Mouse (Mus musculus) neural tube, embryonic 12.5 days (tissue): Measurements from ENCODE around the gene Emp2. TPM values are rescaled to one million over a fixed set of nuclear protein-coding genes. Genes with fewer than 3 reads are reported as not detected.

ENCODE experiments used
- ATAC-seq: fragments of 200-750 bp; cut with Nextera tagmentation; 2 replicates; pipeline ENCODE4 v1.8.0; 2017; ENCODE audit warnings: low read depth, mild to moderate bottlenecking, moderate TSS enrichment, moderate library complexity; ENCODE audit not compliant: low FRiP score
- H3K27ac ChIP-seq: fragments of 300-500 bp; sonication (generic); 2 replicates; pipeline ENCODE4 v1.5.1; 2016
- H3K27me3 ChIP-seq: fragments of 300-500 bp; sonication (generic); replicated peaks from 2 replicates; pipeline ENCODE4 v1.6.1; 2016; ENCODE audit warnings: mild to moderate bottlenecking
- H3K36me3 ChIP-seq: fragments of 300-500 bp; sonication (generic); 2 replicates; pipeline ENCODE4 v1.6.1; 2016; ENCODE audit warnings: mild to moderate bottlenecking
- H3K4me1 ChIP-seq: fragments of 300-500 bp; sonication (generic); 2 replicates; pipeline ENCODE4 v1.6.1; 2016
- H3K4me2 ChIP-seq: fragments of 300-500 bp; sonication (generic); replicated peaks from 2 replicates; pipeline ENCODE4 v1.6.1; 2016; ENCODE audit warnings: mild to moderate bottlenecking
- H3K4me3 ChIP-seq: fragments of 300-500 bp; sonication (generic); 2 replicates; pipeline ENCODE4 v1.5.1; 2016
- H3K9ac ChIP-seq: fragments of 300-500 bp; sonication (generic); 2 replicates; pipeline ENCODE4 v1.6.1; 2016; ENCODE audit warnings: mild to moderate bottlenecking
- H3K9me3 ChIP-seq: fragments of 300-500 bp; sonication (generic); 2 replicates; pipeline ENCODE4 v1.6.1; 2016; ENCODE audit warnings: mild to moderate bottlenecking
- WGBS: fragments of 180-500 bp; shearing (Covaris S2); methylation state at CpG from one replicate; pipeline ENCODE4 v1.1.7; 2016; 5-methylcytosine and 5-hydroxymethylcytosine counted together
- polyA plus RNA-seq: library from polyadenylated mRNA; unstranded; fragments of >200 nt; fragmentation: Nextera tagmentation; extraction: Ambion mirVana; gene quantifications from 2 replicates; pipeline ENCODE4 v1.2.1, GENCODE M21; 2016

Gene Emp2
- polyA plus RNA-seq, 1 experiment from 2014 or later, result 2.5 TPM

DNA sequence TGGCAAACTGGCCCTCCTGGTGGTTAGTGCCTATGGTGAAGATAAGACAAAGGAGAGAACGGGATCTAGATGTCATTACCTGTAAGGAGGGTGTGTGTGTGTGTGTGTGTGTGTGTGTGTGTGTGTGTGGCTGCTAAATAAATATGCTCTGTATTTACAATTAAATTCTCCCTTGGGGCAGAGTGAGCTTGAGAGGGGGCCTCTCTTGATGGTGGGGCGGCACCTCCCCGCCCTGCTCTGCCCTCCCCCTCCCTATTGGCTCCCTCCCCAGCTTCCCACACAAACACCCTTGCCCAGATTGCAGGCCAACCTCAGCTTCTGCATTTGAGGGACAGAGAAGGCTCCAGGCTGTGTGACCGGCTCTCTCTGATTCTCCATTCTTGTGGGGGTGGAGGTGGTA lies 1.8 kb downstream of the Emp2 start:
- H3K27me3 ChIP-seq, result peaks cover 6% of the 10 kb centered on the region

DNA sequence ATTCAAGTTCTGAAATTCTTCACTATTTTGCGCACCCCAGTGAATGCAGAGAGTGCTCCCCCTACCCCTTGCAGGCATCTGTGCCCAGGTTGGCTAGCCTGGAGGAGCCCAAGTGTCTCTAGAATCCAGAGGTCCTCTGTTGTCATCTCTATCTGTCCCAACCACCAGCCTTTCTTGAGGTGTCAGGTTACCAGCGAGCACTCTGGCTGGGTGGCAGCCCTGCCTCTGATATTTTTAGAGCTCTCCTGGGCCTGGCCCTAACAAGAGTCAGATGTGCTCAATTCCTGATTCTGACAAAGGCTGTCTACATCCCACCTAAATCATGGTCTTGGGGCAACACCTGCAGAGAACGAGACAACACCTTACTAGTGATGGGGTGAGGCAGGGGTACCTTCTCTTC lies 2.7 kb downstream of the Emp2 start:
- no peak overlapping the region for H3K9ac ChIP-seq
- no peak overlapping the region for H3K4me2 ChIP-seq
- no peak overlapping the region for H3K27ac ChIP-seq
- peaks cover 8% of the 10 kb centered on the region; the same call in 1 of the 2 replicates for H3K4me1 ChIP-seq
- no peak overlapping the region for H3K4me3 ChIP-seq
- 61% methylated on average over 3 of the region's 3 CpGs for WGBS
- no peaks in the 10 kb centered on the region for H3K9me3 ChIP-seq
- peaks cover 6% of the 10 kb centered on the region for H3K27me3 ChIP-seq
- no peak for ATAC-seq
- H3K36me3 ChIP-seq, result no peaks in the 10 kb centered on the region

More for the DNA sequence above, 1.8 kb downstream of the Emp2 start:
- H3K4me2 ChIP-seq, result no peak overlapping the region
- H3K4me1 ChIP-seq, result peaks cover 8% of the 10 kb centered on the region; the same call in 1 of the 2 replicates
- 81% methylated on average over 4 of the region's 4 CpGs for WGBS
- H3K4me3 ChIP-seq, result no peak overlapping the region
- no peaks in the 10 kb centered on the region for H3K9me3 ChIP-seq
- no peak overlapping the region for H3K9ac ChIP-seq
- no peaks in the 10 kb centered on the region for H3K36me3 ChIP-seq
- no peak for ATAC-seq
- H3K27ac ChIP-seq, result no peak overlapping the region

DNA sequence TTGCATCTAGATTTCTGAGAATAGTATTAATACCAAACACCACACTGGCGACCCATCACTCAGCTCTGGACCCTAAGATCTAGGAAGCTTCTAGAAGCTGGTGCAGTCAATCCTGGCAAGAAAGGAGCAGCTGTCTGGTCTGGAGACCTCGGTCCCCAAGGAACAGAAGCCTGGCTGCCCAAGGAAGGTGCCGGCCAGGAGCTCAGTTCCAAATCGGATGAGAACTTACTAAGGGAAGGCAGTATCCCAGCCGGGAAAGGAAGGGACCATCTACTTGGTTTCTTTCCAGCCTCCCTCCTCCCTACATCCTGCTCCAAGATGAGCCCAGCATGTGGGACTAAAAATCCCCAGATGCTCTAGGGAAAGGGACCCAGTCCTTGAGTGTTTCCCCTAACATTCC lies 3.3 kb downstream of the Emp2 start:
- Histone ChIP-seq H3K4me2 (no peak overlapping the region), H3K4me3 (no peak overlapping the region), H3K27ac (no peak overlapping the region), H3K9ac (no peak overlapping the region), H3K9me3 (no peaks in the 10 kb centered on the region), H3K36me3 (no peaks in the 10 kb centered on the region), H3K27me3 (peaks cover 6% of the 10 kb centered on the region), H3K4me1 (peaks cover 8% of the 10 kb centered on the region; the same call in 1 of the 2 replicates)
- 89% methylated on average over 5 of the region's 5 CpGs for WGBS
- no peak for ATAC-seq

DNA sequence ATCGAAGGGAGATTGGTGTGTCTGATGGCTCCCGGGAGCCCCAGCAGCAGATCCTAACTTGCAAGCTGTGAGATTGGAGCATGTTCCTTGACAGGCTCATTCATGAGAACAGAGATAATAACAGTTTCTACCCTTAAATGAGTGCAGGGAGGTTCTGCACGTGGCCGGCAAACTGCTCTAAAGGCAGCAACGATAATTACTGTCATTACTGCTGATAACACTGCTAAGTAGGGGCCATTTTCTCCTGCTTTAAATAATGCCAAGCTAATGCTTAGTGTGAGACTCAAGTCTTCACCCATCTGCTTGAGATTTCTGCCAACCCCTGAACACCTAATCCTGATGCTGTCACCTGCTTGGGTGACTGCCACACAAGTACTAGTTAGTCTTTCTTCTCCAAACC lies 6.4 kb downstream of the Emp2 start:
- Histone ChIP-seq H3K4me2 (no peak overlapping the region), H3K27ac (no peak overlapping the region), H3K9me3 (no peaks in the 10 kb centered on the region), H3K4me1 (no peaks in the 10 kb centered on the region), H3K4me3 (no peak overlapping the region), H3K36me3 (no peaks in the 10 kb centered on the region), H3K27me3 (no peaks in the 10 kb centered on the region), H3K9ac (no peak overlapping the region)
- WGBS, result 54% methylated on average over 5 of the region's 5 CpGs
- no peak for ATAC-seq

DNA sequence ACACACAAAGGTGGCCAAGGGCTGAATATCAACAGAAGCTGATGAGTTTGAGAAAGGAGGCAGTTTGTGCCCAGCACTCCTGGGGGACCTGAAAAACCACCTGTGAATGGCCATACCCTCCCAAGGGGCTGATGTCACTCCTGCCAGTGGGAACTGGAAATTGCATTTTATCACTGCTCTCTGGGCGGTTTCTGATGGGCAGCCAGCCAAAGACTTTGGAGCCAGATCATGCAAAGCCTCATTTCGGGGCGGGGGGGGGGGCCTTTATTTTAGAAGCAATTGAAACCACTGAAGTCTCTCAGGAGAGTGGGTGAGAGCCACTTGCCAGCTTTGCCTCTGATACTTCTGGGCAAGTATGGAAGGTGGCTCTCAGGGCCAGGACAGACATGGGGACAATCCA lies 7.7 kb downstream of the Emp2 start:
- H3K27ac ChIP-seq, result no peak overlapping the region
- no peak overlapping the region for H3K4me3 ChIP-seq
- H3K36me3 ChIP-seq, result no peaks in the 10 kb centered on the region
- H3K4me2 ChIP-seq, result no peak overlapping the region
- H3K4me1 ChIP-seq, result no peaks in the 10 kb centered on the region
- no peak overlapping the region for H3K9ac ChIP-seq
- H3K27me3 ChIP-seq, result no peaks in the 10 kb centered on the region
- 82% methylated on average over 3 of the region's 3 CpGs for WGBS
- no peaks in the 10 kb centered on the region for H3K9me3 ChIP-seq
- ATAC-seq, result no peak

DNA sequence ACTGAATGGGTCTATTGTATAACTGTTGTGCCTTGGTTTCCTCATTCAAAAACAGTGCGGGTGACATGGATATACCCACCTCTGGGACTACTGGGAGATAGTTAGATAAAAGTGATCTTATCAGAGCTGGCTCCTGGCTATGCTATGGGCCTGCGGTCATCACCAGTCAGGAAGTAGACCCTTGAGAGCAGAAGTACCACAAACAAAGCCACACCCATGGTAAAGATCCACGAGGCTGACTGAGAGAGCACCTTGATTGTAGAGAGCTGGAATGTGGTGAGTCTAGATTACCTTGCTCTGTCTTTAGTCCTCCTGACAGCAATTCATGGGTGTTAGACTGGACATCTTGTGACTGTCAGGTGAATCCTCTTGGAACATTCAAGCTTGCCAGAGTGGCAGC lies 12.4 kb downstream of the Emp2 start:
- Histone ChIP-seq H3K9me3 (no peaks in the 10 kb centered on the region), H3K27me3 (no peaks in the 10 kb centered on the region), H3K4me1 (no peaks in the 10 kb centered on the region), H3K4me2 (no peak overlapping the region), H3K9ac (no peak overlapping the region), H3K4me3 (no peak overlapping the region), H3K27ac (no peak overlapping the region), H3K36me3 (no peaks in the 10 kb centered on the region)
- WGBS, result 87% methylated on average over 3 of the region's 3 CpGs
- no peak for ATAC-seq

DNA sequence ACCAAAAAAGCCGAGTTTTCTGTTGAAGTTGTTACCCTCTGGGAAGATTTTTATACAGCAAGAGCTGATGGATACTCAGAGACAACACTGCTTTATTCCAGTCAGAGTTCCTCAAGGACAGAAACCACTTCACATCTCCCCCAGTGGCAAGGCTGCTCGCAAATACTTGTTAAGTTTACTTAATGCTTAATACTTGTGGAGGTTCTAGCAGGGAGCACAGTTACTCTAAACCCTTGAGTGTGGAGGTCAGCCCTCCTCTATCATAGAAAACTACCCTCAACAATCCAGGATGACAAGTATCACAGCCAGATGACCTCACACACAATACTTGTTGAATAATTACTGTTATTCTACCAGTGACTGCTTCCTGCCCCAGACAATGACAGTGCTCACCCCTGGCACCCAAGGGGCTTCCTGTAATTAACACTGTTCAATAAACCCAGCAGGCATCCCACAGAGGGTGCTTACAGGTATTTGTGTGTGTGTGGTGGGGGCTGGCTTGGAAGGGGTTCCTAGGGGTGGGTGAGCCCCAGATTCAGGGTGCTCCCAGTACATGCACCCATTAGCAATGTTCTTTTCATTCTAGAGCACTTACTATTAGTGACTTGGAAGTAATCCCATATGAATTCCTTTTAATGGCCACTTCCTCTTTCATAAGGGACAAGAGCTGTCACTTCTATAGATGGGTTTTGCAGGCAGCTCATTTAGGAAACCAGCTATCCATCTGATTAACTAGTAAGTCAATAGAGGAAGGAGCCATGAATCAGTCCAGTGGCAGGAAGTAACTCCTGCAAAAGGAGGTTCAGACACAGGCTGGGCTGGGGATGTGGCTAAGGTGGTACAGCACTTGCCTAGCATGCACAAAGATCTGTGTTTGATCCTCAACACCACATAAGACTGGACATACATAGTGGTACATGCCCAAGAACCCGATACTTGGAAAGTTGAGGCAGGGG lies 13.3 kb downstream of the Emp2 start:
- H3K9me3 ChIP-seq, result no peaks in the 10 kb centered on the region
- H3K4me2 ChIP-seq, result no peak overlapping the region
- H3K4me3 ChIP-seq, result no peak overlapping the region
- no peaks in the 10 kb centered on the region for H3K27me3 ChIP-seq
- H3K9ac ChIP-seq, result no peak overlapping the region
- no peak overlapping the region for H3K27ac ChIP-seq
- ATAC-seq, result no peak
- no peaks in the 10 kb centered on the region for H3K36me3 ChIP-seq
- WGBS, result 62% methylated on average over 3 of the region's 3 CpGs
- H3K4me1 ChIP-seq, result no peaks in the 10 kb centered on the region

DNA sequence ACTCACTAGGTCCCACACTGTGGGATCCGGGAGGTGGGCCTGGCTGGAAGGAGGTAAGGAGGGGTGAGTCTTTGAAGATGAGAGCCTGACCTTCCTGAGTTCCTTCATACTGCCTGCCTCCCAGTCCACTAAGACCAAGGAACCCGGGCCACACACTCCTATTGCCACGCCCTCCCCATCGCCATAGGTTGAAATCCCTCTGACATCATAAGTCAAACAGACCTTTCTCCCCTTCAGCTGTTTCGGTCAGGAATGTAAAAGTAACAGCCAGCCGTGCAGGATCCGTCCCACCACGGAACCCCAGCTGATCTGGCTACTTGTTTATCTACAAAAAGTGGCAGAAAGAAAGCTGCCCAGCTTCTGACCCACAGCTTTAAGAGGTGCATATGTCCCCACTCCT lies 14.1 kb downstream of the Emp2 start:
- Histone ChIP-seq H3K4me2 (no peak overlapping the region), H3K9ac (no peak overlapping the region), H3K36me3 (no peaks in the 10 kb centered on the region), H3K27me3 (no peaks in the 10 kb centered on the region), H3K4me3 (no peak overlapping the region), H3K27ac (no peak overlapping the region), H3K9me3 (no peaks in the 10 kb centered on the region), H3K4me1 (no peaks in the 10 kb centered on the region)
- WGBS, result 37% methylated on average over 8 of the region's 8 CpGs
- no peak for ATAC-seq

DNA sequence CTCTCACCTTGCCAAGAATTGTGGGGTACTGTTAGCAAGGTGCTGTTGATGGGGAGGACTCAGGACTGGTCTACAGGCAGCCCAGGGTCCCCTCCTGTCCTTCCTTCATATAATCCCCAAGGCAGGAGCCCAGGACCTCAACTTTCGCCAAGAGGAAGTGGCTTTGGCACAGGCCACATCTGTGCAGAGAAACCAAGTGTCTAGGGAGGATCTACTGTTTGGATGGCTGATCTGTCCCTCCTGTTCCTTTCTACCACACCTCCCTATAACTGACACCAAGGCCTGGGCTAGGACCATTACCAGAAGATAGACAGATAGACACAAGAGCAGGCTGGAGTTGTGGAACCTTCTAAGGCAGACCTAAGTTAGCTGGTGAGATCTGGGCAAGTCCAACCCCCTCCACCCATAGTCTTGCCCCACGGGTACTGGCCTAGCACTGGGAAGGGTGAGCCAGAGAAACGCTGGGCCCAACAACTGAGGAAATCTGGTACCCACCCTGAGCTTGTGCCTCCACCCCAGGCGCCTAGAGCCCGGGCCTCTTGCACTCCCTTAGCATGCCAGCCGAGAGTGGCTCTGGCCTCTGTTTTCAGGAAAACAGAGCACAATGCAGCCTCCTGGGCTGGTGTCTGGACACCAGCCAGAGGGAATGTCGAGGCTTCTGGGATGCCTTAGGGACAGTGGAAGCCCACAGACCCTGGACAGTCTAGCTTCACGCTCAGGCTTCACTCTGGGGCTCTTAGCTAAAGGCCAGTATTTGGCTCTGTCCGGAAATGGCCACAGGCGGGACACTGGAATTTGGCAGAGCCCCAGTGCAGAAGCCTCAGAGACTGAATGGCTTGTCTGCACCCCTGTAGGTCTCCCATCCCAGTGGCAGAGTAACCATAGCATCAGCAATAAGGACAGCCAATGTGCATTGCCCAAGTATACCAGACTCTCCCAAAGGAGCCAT lies 15.8 kb downstream of the Emp2 start:
- 87% methylated on average over 10 of the region's 10 CpGs for WGBS
- Histone ChIP-seq H3K27me3 (no peaks in the 10 kb centered on the region), H3K9me3 (no peaks in the 10 kb centered on the region), H3K4me2 (no peak overlapping the region), H3K9ac (no peak overlapping the region), H3K4me1 (no peaks in the 10 kb centered on the region), H3K27ac (no peak overlapping the region), H3K4me3 (no peak overlapping the region), H3K36me3 (no peaks in the 10 kb centered on the region)
- ATAC-seq, result no peak

DNA sequence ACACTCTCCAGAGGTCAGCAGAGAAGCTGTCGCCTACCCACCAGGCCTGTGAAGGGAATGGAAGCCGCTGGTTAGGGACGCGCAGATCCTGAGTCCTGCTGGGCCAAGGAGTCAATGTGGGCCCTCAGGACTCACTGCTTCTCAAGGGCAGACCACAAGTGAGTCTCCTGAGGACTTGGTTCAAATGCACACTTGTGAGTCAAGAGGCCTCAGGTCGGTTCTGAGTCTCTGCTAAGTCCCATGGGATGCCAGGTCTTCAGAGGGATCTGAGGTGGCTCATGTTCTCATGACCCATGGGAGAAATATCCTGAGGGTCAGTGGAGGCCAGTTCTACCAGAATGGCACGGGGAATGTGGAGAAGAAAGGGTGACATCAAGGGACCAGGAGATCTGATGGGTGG lies 25.7 kb downstream of the Emp2 start:
- no peak for ATAC-seq
- Histone ChIP-seq H3K4me2 (no peak overlapping the region), H3K27me3 (no peaks in the 10 kb centered on the region), H3K4me1 (no peaks in the 10 kb centered on the region), H3K4me3 (no peak overlapping the region), H3K36me3 (no peaks in the 10 kb centered on the region), H3K9ac (no peak overlapping the region), H3K9me3 (no peaks in the 10 kb centered on the region), H3K27ac (no peak overlapping the region)
- WGBS, result 82% methylated on average over 6 of the region's 6 CpGs

DNA sequence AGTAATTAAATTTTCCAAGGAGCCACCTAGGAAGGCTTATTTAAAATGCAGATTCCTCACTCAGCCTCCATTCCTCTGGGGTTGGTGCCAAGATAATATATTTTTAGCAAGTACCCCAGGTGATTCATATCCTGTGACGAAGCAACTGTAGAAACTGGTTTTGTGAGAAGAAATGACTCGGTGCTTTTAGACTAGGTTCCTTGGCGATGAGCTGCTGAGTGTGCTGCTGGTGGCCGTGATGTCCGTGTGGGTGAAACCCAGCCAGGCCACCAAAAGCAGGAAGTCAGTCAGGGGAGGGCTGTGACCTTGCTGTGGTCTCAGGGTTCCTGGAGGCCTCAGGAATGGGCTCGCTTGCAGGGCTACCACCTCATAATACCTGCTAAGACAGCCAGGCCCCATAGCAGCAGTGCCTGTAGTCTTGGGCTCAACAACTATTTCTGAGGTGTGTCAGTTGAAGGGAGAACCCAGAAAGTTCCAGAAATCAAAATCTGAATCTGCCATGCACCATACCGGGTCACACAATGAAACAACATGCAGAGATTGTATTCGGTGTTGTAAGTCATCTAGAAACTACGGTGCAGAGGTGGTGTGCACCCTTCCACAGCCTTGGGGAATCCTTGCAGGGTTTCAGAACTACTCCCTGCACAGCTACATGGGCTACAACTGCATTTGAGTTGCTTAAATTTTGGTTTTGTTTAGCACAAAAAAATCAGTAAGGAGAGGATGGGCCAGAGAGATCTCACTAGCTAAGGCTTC lies 27.1 kb downstream of the Emp2 start:
- WGBS, result 84% methylated on average over 9 of the region's 9 CpGs

DNA sequence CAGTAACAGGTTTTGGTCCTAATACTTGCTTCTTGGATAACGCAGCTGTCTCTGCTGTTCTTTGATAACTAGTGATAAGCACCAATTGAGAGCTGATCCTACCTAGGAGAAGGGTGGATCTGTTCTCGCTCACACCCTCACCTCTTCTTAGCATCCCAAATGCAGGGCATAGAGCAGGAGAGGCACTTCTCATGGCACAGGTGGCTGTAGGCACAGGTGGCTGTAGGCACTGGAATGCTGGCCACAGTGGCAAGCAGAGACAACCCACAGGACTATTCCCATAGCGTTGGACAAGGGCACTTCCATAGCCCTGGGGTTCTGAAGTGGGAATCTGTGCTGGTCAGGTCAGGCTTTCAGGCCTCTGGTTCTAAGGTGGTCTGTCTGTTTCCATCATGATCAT lies 31.9 kb downstream of the Emp2 start:
- Histone ChIP-seq H3K4me1 (no peaks in the 10 kb centered on the region), H3K9me3 (no peaks in the 10 kb centered on the region), H3K4me3 (no peak overlapping the region), H3K27ac (no peak overlapping the region), H3K27me3 (no peaks in the 10 kb centered on the region), H3K9ac (no peak overlapping the region), H3K4me2 (no peak overlapping the region), H3K36me3 (no peaks in the 10 kb centered on the region)
- 81% methylated on average over 3 of the region's 3 CpGs for WGBS
- no peak for ATAC-seq

More for the DNA sequence above, 27.1 kb downstream of the Emp2 start:
- Histone ChIP-seq H3K4me3 (no peak overlapping the region), H3K4me2 (no peak overlapping the region), H3K9me3 (no peaks in the 10 kb centered on the region), H3K27me3 (no peaks in the 10 kb centered on the region), H3K36me3 (no peaks in the 10 kb centered on the region), H3K4me1 (no peaks in the 10 kb centered on the region), H3K9ac (no peak overlapping the region), H3K27ac (no peak overlapping the region)
- ATAC-seq, result no peak
